Mouse (Mus musculus) Muller cell, postnatal 12 days (primary cell): ENCODE measurements around the gene H2-DMb1.
"Not testable (repeated sequence)": the region's sequence is repeated elsewhere in the genome, so short reads cannot be mapped to it uniquely, and the experiment has no call there.

Experiments used
- DNase-seq: peaks from one replicate; pipeline ENCODE4 v3.0.0-alpha.2; 2015; ENCODE audit errors: inconsistent ontology term

The H2-DMb1 gene

GRCm38 (mm10) chr17:34143461-34143860 is 9.4 kb upstream of the H2-DMb1 start:
- no peak for DNase-seq

GRCm38 (mm10) chr17:34144221-34144620 is 8.7 kb upstream of the H2-DMb1 start:
- not testable (repeated sequence) for DNase-seq

- no peak for DNase-seq
Measured at GRCm38 (mm10) chr17:34144960-34145371, 7.9 kb upstream of the H2-DMb1 start.

GRCm38 (mm10) chr17:34155534-34155933 is 2.7 kb downstream of the H2-DMb1 start:
- DNase-seq = no peak

- peak; percentile 45 for DNase-seq
Measured at GRCm38 (mm10) chr17:34164202-34164895, 11.5 kb downstream of the H2-DMb1 start.

- DNase-seq = no peak
Measured at GRCm38 (mm10) chr17:34165033-34165730, 12.3 kb downstream of the H2-DMb1 start.

GRCm38 (mm10) chr17:34169279-34169678 is 16.4 kb downstream of the H2-DMb1 start:
- DNase-seq = peak; percentile 34

- DNase-seq = no peak
Measured at GRCm38 (mm10) chr17:34170487-34170876, 17.6 kb downstream of the H2-DMb1 start.

GRCm38 (mm10) chr17:34170877-34171498 is 18.1 kb downstream of the H2-DMb1 start:
- DNase-seq = peak; percentile 33

GRCm38 (mm10) chr17:34172528-34172927 is 19.7 kb downstream of the H2-DMb1 start:
- DNase-seq = no peak

GRCm38 (mm10) chr17:34174075-34174474 is 21.2 kb downstream of the H2-DMb1 start:
- no peak for DNase-seq

- DNase-seq = no peak
Measured at GRCm38 (mm10) chr17:34177179-34177578, 24.3 kb downstream of the H2-DMb1 start.

- no peak for DNase-seq
Measured at GRCm38 (mm10) chr17:34179019-34179418, 26.1 kb downstream of the H2-DMb1 start.

GRCm38 (mm10) chr17:34179913-34180859 is 27.3 kb downstream of the H2-DMb1 start:
- DNase-seq = no peak

- no peak for DNase-seq
Measured at GRCm38 (mm10) chr17:34183564-34184219, 30.8 kb downstream of the H2-DMb1 start.

- no peak for DNase-seq
Measured at GRCm38 (mm10) chr17:34185526-34185925, 32.7 kb downstream of the H2-DMb1 start.

GRCm38 (mm10) chr17:34186885-34187260 is 34.0 kb downstream of the H2-DMb1 start:
- no peak for DNase-seq

GRCm38 (mm10) chr17:34187261-34187916 is 34.5 kb downstream of the H2-DMb1 start, which contains the start of the genes Tap1 and Psmb9:
Gene Tap1, plus strand, starts transcription at chr17:34187553.
Gene Psmb9, minus strand, starts transcription at chr17:34187764.
- peak; percentile 97 for DNase-seq

GRCm38 (mm10) chr17:34188010-34188409 is 35.1 kb downstream of the H2-DMb1 start:
- DNase-seq = no peak

- no peak for DNase-seq
Measured at GRCm38 (mm10) chr17:34188986-34189385, 36.1 kb downstream of the H2-DMb1 start.
